Mouse (Mus musculus) stomach, embryonic 16.5 days (tissue): Measurements from ENCODE around the gene Mavs. TPM values are rescaled to one million over a fixed set of nuclear protein-coding genes. Genes with fewer than 3 reads are reported as not detected.
A peak's percentile ranks its signal among the peaks of the same experiment; 100 is the strongest.

Experiments used
- ATAC-seq: fragments of 200-750 bp; cut with Nextera tagmentation; 2 replicates; pipeline ENCODE4 v1.8.0; 2017; ENCODE audit warnings: moderate number of reproducible peaks, moderate TSS enrichment; ENCODE audit not compliant: insufficient read depth, low FRiP score
- H3K27ac ChIP-seq: fragments of 300-500 bp; sonication (generic); 2 replicates; pipeline ENCODE4 v1.5.1; 2014; ENCODE audit warnings: low read length
- H3K27me3 ChIP-seq: fragments of 300-500 bp; sonication (generic); 2 replicates; pipeline ENCODE4 v1.6.1; 2014; ENCODE audit warnings: low read length, control low read depth, mixed read lengths; ENCODE audit not compliant: control insufficient read depth, insufficient read depth
- H3K36me3 ChIP-seq: fragments of 300-500 bp; sonication (generic); 2 replicates; pipeline ENCODE4 v1.6.1; 2014; ENCODE audit warnings: low read length; ENCODE audit not compliant: control insufficient read depth, insufficient read depth
- H3K4me1 ChIP-seq: fragments of 300-500 bp; sonication (generic); 2 replicates; pipeline ENCODE4 v1.6.1; 2014; ENCODE audit warnings: low read length, control low read depth, mixed read lengths; ENCODE audit not compliant: control insufficient read depth, insufficient read depth
- H3K4me2 ChIP-seq: fragments of 300-500 bp; sonication (generic); 2 replicates; pipeline ENCODE4 v1.6.1; 2014; ENCODE audit warnings: low read depth, low read length, mixed read lengths
- H3K4me3 ChIP-seq: fragments of 300-500 bp; sonication (generic); replicated peaks from 2 replicates; pipeline ENCODE4 v1.5.1; 2014; ENCODE audit warnings: mild to moderate bottlenecking, low read length
- H3K9ac ChIP-seq: fragments of 300-500 bp; sonication (generic); 2 replicates; pipeline ENCODE4 v1.6.1; 2014; ENCODE audit warnings: low read length
- H3K9me3 ChIP-seq: fragments of 300-500 bp; sonication (generic); replicated peaks from 2 replicates; pipeline ENCODE4 v1.6.1; 2016; ENCODE audit warnings: low read length, control low read depth; ENCODE audit not compliant: control insufficient read depth
- WGBS: fragments of 180-500 bp; shearing (Covaris S2); extraction: QIAGEN DNeasy Blood & Tissue Kit; methylation state at CpG from one replicate; pipeline ENCODE4 v1.1.7; 2014; 5-methylcytosine and 5-hydroxymethylcytosine counted together
- polyA plus RNA-seq: library from polyadenylated mRNA; unstranded; fragments of >200 nt; fragmentation: Nextera tagmentation; extraction: Ambion mirVana; gene quantifications from 2 replicates; pipeline ENCODE4 v1.2.1, GENCODE M21; 2015

Gene Mavs
- polyA plus RNA-seq, 1 experiment from 2014 or later = 23.7 TPM

GRCm38 (mm10) chr2:131253681-131254328 is 19.9 kb downstream of the Mavs start:
- Histone ChIP-seq H3K27ac (peak overlapping the region; percentile 71), H3K9ac (peak overlapping the region; percentile 46; the same call in 1 of the 2 replicates), H3K36me3 (no peaks in the 10 kb centered on the region), H3K27me3 (no peaks in the 10 kb centered on the region), H3K4me1 (peaks cover 11% of the 10 kb centered on the region), H3K4me3 (no peak overlapping the region), H3K9me3 (no peaks in the 10 kb centered on the region), H3K4me2 (peak overlapping the region; percentile 33)
- WGBS = 10% methylated on average over 7 of the region's 7 CpGs
- peak; percentile 88 for ATAC-seq

GRCm38 (mm10) chr2:131254329-131254713 is 20.5 kb downstream of the Mavs start:
- no peaks in the 10 kb centered on the region for H3K36me3 ChIP-seq
- peak overlapping the region; percentile 46; the same call in 1 of the 2 replicates for H3K9ac ChIP-seq
- 54% methylated on average over 2 of the region's 2 CpGs for WGBS
- no peaks in the 10 kb centered on the region for H3K27me3 ChIP-seq
- peaks cover 11% of the 10 kb centered on the region for H3K4me1 ChIP-seq
- no peak overlapping the region for H3K4me3 ChIP-seq
- no peaks in the 10 kb centered on the region for H3K9me3 ChIP-seq
- no peak; the same call in 1 of the 2 replicates for ATAC-seq
- H3K27ac ChIP-seq = peak overlapping the region; percentile 71
- H3K4me2 ChIP-seq = peak overlapping the region; percentile 33

GRCm38 (mm10) chr2:131255738-131256137 is 21.9 kb downstream of the Mavs start:
- WGBS = 59% methylated on average over 3 of the region's 3 CpGs
- no peak for ATAC-seq

GRCm38 (mm10) chr2:131258693-131259092 is 24.8 kb downstream of the Mavs start:
- H3K9me3 ChIP-seq = no peaks in the 10 kb centered on the region
- WGBS = 74% methylated on average over 8 of the region's 8 CpGs
- no peak overlapping the region for H3K4me3 ChIP-seq
- no peaks in the 10 kb centered on the region for H3K36me3 ChIP-seq
- no peaks in the 10 kb centered on the region for H3K27me3 ChIP-seq
- H3K4me1 ChIP-seq = peaks cover 10% of the 10 kb centered on the region; the same call in 1 of the 2 replicates
- ATAC-seq = no peak
- H3K4me2 ChIP-seq = no peak overlapping the region
- H3K27ac ChIP-seq = no peak overlapping the region
- H3K9ac ChIP-seq = no peak overlapping the region

More at GRCm38 (mm10) chr2:131255738-131256137, 21.9 kb downstream of the Mavs start:
- peaks cover 16% of the 10 kb centered on the region for H3K4me1 ChIP-seq
- H3K27ac ChIP-seq = no peak overlapping the region
- no peaks in the 10 kb centered on the region for H3K36me3 ChIP-seq
- no peak overlapping the region for H3K4me3 ChIP-seq
- H3K9ac ChIP-seq = no peak overlapping the region
- H3K27me3 ChIP-seq = no peaks in the 10 kb centered on the region
- no peaks in the 10 kb centered on the region for H3K9me3 ChIP-seq
- no peak overlapping the region for H3K4me2 ChIP-seq

- Histone ChIP-seq H3K27me3 (no peaks in the 10 kb centered on the region), H3K27ac (peak overlapping the region; percentile 96; the same call in 1 of the 2 replicates), H3K9ac (peak overlapping the region; percentile 32; the same call in 1 of the 2 replicates), H3K9me3 (no peaks in the 10 kb centered on the region), H3K4me2 (no peak overlapping the region), H3K4me1 (peaks cover 21% of the 10 kb centered on the region), H3K4me3 (no peak overlapping the region), H3K36me3 (no peaks in the 10 kb centered on the region)
- WGBS = 22% methylated on average over 9 of the region's 9 CpGs
- ATAC-seq = no peak
Measured at GRCm38 (mm10) chr2:131260544-131261307, 26.9 kb downstream of the Mavs start.

- WGBS = 5% methylated on average over 10 of the region's 10 CpGs
- Histone ChIP-seq H3K9me3 (no peaks in the 10 kb centered on the region), H3K9ac (peak overlapping the region; percentile 84), H3K4me2 (peak overlapping the region; percentile 55), H3K4me1 (peaks cover 21% of the 10 kb centered on the region), H3K27ac (peak overlapping the region; percentile 96; the same call in 1 of the 2 replicates), H3K36me3 (no peaks in the 10 kb centered on the region), H3K27me3 (no peaks in the 10 kb centered on the region), H3K4me3 (peak overlapping the region; percentile 85)
- ATAC-seq = peak; percentile 57
Measured at GRCm38 (mm10) chr2:131261481-131262212, 27.8 kb downstream of the Mavs start.

GRCm38 (mm10) chr2:131262213-131262672 is 28.4 kb downstream of the Mavs start, which contains the start of gene Pank2:
Gene Pank2 (plus strand): TSS chr2:131262495.
- Histone ChIP-seq H3K36me3 (no peaks in the 10 kb centered on the region), H3K4me3 (peak within 1 kb of the TSS; percentile 85), H3K4me1 (peaks cover 21% of the 10 kb centered on the region), H3K4me2 (peak within 1 kb of the TSS; percentile 66), H3K9ac (peak within 1 kb of the TSS; percentile 98), H3K27ac (peak within 1 kb of the TSS; percentile 99), H3K27me3 (no peaks in the 10 kb centered on the region), H3K9me3 (no peaks in the 10 kb centered on the region)
- ATAC-seq = peak; percentile 99
- under 1% methylated on average over 49 of the region's 49 CpGs for WGBS

GRCm38 (mm10) chr2:131262680-131263670 is 29.1 kb downstream of the Mavs start:
- Histone ChIP-seq H3K27ac (peak overlapping the region; percentile 99), H3K4me2 (peak overlapping the region; percentile 66), H3K4me3 (peak overlapping the region; percentile 85), H3K4me1 (peaks cover 21% of the 10 kb centered on the region), H3K27me3 (no peaks in the 10 kb centered on the region), H3K9me3 (no peaks in the 10 kb centered on the region), H3K9ac (peak overlapping the region; percentile 98), H3K36me3 (no peaks in the 10 kb centered on the region)
- WGBS = 1% methylated on average over 57 of the region's 59 CpGs
- ATAC-seq = peak; percentile 78
